In the genomic region with DNA sequence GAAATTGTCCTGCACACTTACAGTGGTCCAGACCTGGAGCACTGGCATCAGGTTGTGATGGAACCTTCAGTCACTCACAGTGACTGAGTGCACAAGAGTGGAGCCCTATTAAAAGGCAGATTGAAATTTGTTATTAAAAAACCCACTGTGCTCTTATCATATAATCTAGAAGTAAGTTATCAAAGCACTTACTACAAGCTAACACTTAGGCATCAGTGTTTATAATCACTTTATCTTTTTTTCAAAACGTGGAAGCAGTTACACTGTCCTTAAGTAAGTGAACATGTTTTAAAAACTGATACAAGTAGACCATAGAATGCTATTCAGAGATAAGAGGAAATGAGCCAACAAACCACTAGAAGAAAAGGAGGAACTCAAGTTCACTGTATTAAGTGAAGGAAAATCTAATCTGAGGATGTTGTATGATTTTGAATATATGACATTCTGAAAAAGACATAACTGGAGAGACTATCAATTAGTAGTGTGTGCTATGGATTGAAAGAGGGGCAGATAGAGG, we compare ENCODE assay signal across 23 mouse cellular contexts.
"Had no signal": no experiment of that assay in that cellular context is flagged by ENCODE, and none has a peak within 500 bp of the region (broad histone marks: within the 10 kb centered on the region; RNA-seq: fewer than 3 reads in every experiment).

No protein-coding gene starts in this region.

- H3K27ac ChIP-seq: lung, embryonic 15.5 days; macrophage; midbrain, embryonic 10.5 days; midbrain, embryonic 12.5 days; neural tube, embryonic 13.5 days; neural tube, embryonic 15.5 days had no signal

- H3K36me3 ChIP-seq: lung, embryonic 15.5 days; midbrain, embryonic 10.5 days; midbrain, embryonic 12.5 days; neural tube, embryonic 13.5 days; neural tube, embryonic 15.5 days had no signal

- H3K4me3 ChIP-seq: lung, embryonic 15.5 days; megakaryocyte, embryonic 14.5 days; midbrain, embryonic 10.5 days; midbrain, embryonic 12.5 days; myocyte; neural tube, embryonic 13.5 days; neural tube, embryonic 15.5 days had no signal

- H3K9me3 ChIP-seq: lung, embryonic 15.5 days; megakaryocyte, embryonic 14.5 days; midbrain, embryonic 10.5 days; midbrain, embryonic 12.5 days; neural tube, embryonic 13.5 days; neural tube, embryonic 15.5 days had no signal

- ATAC-seq: liver, postnatal 0 days; lung, postnatal 0 days; midbrain, embryonic 16.5 days had no signal

- H3K4me2 ChIP-seq: lung, embryonic 15.5 days; midbrain, embryonic 12.5 days; neural tube, embryonic 13.5 days; neural tube, embryonic 15.5 days had no signal

- H3K27me3 ChIP-seq: lung, embryonic 15.5 days; megakaryocyte, embryonic 14.5 days; midbrain, embryonic 12.5 days; neural tube, embryonic 13.5 days; neural tube, embryonic 15.5 days had no signal

- H3K9ac ChIP-seq: liver, postnatal 0 days; lung, embryonic 15.5 days; midbrain, embryonic 12.5 days; neural tube, embryonic 13.5 days; neural tube, embryonic 15.5 days had no signal

- H3K4me1 ChIP-seq: lung, embryonic 15.5 days; megakaryocyte, embryonic 14.5 days; midbrain, embryonic 10.5 days; midbrain, embryonic 12.5 days; neural tube, embryonic 13.5 days; neural tube, embryonic 15.5 days had no signal

- DNase-seq: liver, postnatal 0 days; lung, adult 2 months; lung, postnatal 14 days; lung, postnatal 36 days; midbrain, embryonic 14.5 days; retina, postnatal 1 day; right cerebral cortex, adult 18-20 months; right cerebral cortex, postnatal 25 days; right cerebral cortex, postnatal 4 days; spleen, adult 18-20 months; thymus, adult 18-20 months; thymus, postnatal 14 days; thymus, postnatal 36 days had no signal
